Mouse (Mus musculus): ENCODE measurements around the gene Pik3c2b. TPM values are rescaled to one million over a fixed set of nuclear protein-coding genes. Genes with fewer than 3 reads are reported as not detected.

The Pik3c2b gene
- polyA plus RNA-seq, 1 experiment from 2014 or later, result 7.1 TPM

DNA sequence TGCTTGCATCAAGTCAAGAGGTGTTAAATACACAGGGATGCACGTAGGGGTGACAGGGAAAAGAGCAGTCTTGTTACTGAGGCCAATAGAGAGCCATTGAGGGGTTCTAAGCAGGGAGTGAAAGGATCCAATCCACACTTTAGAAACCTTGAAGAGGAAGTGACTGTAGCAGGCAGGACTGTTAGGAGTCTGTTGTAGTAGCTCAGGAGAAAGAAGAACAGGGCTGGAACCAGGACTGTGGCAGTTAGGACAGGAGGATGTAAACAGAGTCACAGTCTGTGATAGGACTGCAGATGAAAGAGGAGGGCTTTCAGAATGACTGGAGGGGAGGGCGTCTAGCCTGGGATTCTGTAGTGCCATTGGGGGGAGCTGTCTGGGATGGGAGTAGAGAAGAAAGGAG is 14.1 kb downstream of the Pik3c2b start:
- no peaks in the 10 kb centered on the region for H3K9me3 ChIP-seq (ENCODE audit: low read depth, low read length)
- H3K27ac ChIP-seq (ENCODE audit: low read depth), result 0 out of 2 replicates have a peak overlapping the region, but pooled peaks have one; percentile 20
- H3K4me2 ChIP-seq, result no peak overlapping the region
- ATAC-seq (ENCODE audit: insufficient read depth) (no peak), DNase-seq (no peak)
- 19% methylated on average over 2 of the region's 2 CpGs for WGBS
- no peak overlapping the region for H3K9ac ChIP-seq
- TF ChIP-seq CTCF (IDR thresholded peaks at IDR 0.05; ENCODE audit: low read depth), result no peak
- no peak overlapping the region for H3K4me3 ChIP-seq (ENCODE audit: low read depth, low read length)
- no peaks in the 10 kb centered on the region for H3K4me1 ChIP-seq (ENCODE audit: insufficient read depth)
- H3K27me3 ChIP-seq (ENCODE audit: insufficient read depth, low read length), result no peaks in the 10 kb centered on the region
- no peaks in the 10 kb centered on the region for H3K36me3 ChIP-seq (ENCODE audit: insufficient read depth)

DNA sequence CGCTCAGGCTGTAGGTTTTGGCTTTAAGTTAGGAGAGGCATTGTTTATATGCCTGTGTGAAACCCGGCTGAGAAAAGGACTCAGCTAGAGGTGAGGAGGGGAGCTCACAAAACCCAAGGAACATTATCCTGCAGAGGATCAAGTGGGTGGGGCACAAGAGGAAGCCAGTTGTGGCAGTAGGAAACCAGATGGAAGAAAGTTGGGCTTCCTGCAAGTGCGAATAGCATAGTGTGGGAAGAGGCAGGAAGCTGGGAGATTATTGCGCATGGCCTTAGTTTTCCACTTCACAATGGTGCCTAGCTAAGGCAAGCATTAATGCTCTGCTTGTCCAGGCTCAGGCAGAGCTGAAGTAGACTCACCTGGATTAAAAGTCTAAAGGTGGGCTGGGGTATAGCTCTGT is 15.2 kb downstream of the Pik3c2b start:
- no peak overlapping the region for H3K4me2 ChIP-seq
- peak; percentile 30 for DNase-seq
- no peaks in the 10 kb centered on the region for H3K9me3 ChIP-seq (ENCODE audit: low read depth, low read length)
- H3K27ac ChIP-seq (ENCODE audit: low read depth), result no peak overlapping the region
- 44% methylated on average over 4 of the region's 4 CpGs for WGBS
- no peak overlapping the region for H3K9ac ChIP-seq
- no peak for TF ChIP-seq CTCF (IDR thresholded peaks at IDR 0.05; ENCODE audit: low read depth)
- H3K4me1 ChIP-seq (ENCODE audit: insufficient read depth), result no peaks in the 10 kb centered on the region
- no peaks in the 10 kb centered on the region for H3K27me3 ChIP-seq (ENCODE audit: insufficient read depth, low read length)
- H3K4me3 ChIP-seq (ENCODE audit: low read depth, low read length), result no peak overlapping the region
- H3K36me3 ChIP-seq (ENCODE audit: insufficient read depth), result no peaks in the 10 kb centered on the region
- ATAC-seq (ENCODE audit: insufficient read depth), result no peak

DNA sequence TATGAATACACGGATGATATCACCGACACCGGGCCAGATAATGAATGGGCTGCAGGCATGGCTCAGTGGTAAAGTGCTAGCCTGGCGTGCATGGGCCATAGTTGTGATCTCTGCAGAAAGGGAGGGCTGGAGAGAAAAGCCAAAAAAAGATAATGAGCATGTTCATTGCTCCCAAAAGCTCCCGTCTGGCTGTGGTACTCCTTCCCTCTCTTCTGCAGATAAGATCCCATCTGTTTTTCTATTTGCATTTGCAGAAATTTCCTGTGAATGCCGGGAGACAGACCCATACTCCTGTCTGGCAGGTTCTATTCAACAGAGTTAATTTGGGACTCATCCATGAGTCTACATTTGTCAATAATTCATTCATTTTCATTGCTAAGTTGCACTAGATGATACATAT is 17.7 kb downstream of the Pik3c2b start:
- no peak for DNase-seq
- Histone ChIP-seq H3K9ac (no peak overlapping the region), H3K27me3 (ENCODE audit: insufficient read depth, low read length) (no peaks in the 10 kb centered on the region), H3K27ac (ENCODE audit: low read depth) (no peak overlapping the region), H3K4me3 (ENCODE audit: low read depth, low read length) (no peak overlapping the region), H3K4me2 (no peak overlapping the region), H3K4me1 (ENCODE audit: insufficient read depth) (no peaks in the 10 kb centered on the region), H3K9me3 (ENCODE audit: low read depth, low read length) (no peaks in the 10 kb centered on the region), H3K36me3 (ENCODE audit: insufficient read depth) (no peaks in the 10 kb centered on the region)
- ATAC-seq (ENCODE audit: insufficient read depth), result no peak
- TF ChIP-seq CTCF (IDR thresholded peaks at IDR 0.05; ENCODE audit: low read depth), result no peak
- WGBS, result 76% methylated on average over 6 of the region's 6 CpGs

DNA sequence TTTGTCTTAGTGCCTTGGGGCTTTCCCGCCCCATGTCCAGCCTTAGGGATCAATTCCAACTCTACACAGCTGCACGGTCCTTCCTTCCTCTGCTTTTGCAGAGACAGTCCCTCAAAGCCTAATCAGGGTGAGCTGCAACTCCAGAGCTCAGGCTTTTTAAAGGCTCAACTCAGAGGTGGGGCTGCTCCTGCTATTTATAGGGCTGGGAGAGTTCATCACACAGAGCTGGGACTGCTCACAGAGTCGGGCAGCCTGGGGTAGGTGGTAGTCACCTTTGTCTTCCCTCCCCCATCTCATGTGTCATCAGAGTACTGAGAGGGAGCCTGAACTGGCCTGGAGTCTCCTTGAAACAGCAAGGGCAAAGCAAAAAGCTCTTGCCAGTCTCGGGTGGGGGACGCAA is 22.8 kb downstream of the Pik3c2b start:
- H3K27ac ChIP-seq (ENCODE audit: low read depth), result peak overlapping the region; percentile 79; the same call in 1 of the 2 replicates
- ATAC-seq (ENCODE audit: insufficient read depth) (no peak), DNase-seq (peak; percentile 29)
- 65% methylated on average over 5 of the region's 5 CpGs for WGBS
- H3K4me3 ChIP-seq (ENCODE audit: low read depth, low read length), result no peak overlapping the region
- peaks cover 9% of the 10 kb centered on the region; the same call in 1 of the 2 replicates for H3K4me1 ChIP-seq (ENCODE audit: insufficient read depth)
- H3K4me2 ChIP-seq, result no peak overlapping the region
- no peaks in the 10 kb centered on the region for H3K9me3 ChIP-seq (ENCODE audit: low read depth, low read length)
- 0 out of 2 replicates have a peak, but pooled peaks cover 3% of the 10 kb centered on the region for H3K36me3 ChIP-seq (ENCODE audit: insufficient read depth)
- H3K9ac ChIP-seq, result 0 out of 2 replicates have a peak overlapping the region, but pooled peaks have one; percentile 21
- TF ChIP-seq CTCF (IDR thresholded peaks at IDR 0.05; ENCODE audit: low read depth), result no peak
- H3K27me3 ChIP-seq (ENCODE audit: insufficient read depth, low read length), result no peaks in the 10 kb centered on the region

DNA sequence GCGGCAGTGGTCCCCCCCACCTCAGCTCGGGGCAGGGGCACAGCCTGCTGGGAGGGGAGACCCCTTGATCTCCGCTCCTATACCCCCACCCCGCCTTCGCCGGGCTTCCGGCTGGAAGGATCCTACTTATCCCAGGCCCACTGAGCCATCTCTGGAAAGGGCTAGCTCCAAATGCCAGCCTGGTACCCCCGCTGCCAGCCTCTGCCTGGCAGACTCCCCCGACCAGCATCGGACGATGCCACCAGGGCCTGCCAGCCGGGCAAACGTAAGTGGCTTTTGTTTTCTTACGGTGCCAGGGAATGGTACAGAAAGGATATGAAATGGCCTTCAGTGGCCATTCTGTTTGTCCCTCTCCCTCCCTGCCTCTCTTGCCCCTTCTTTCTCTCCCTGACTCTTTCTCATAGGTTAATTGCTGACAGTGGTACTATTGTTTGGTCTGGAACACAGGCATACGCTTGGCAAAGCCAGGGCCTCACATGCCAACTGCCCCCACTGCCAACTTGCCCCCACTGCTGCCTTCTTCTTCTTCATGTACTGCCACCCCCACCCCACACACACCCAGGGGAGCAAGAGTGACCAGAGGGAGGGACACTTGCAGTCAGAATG is 23.3 kb downstream of the Pik3c2b start:
- 90% methylated on average over 15 of the region's 15 CpGs for WGBS

DNA sequence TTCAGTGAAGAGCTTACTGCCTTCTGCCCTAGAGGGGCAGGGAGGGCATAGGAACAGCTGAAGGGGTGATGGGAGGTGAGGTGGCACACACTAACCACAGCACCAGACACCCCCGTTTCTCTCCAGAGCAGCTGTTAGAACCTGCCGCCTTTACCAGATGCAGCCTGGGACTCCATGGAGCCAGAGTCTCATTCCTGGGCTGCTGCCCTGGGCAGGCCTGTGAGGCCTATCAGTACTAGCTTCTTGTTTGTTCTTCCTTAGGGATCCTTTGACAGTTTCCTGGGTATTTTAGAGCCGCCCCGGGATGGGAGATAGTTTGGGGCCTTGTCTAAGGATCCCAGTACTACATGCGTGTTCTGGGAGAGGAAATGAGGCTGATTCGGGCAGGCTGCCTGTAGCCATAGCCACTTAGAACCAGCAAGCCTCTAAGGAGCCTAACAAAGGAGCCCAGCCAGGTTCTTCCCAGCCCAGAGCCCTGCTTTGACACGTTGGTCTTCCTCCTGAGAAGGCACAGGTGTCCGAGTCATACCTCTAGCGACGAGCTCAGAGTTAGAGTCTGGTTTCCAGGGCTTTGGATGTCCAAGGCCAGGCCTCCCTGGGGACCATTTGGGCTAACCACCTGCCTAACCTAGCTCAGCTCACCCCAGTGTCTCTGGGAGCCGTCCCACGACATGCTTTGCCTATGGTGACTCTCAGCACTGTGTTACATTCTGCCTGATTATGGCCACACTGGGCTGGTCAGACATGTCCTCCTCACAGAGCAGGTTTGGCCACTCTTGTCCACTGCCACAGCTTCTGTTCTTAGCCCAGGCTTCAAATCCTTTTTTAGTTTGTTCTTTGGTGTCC is 24.0 kb downstream of the Pik3c2b start:
- Histone ChIP-seq H3K4me3 (ENCODE audit: low read depth, low read length) (no peak overlapping the region), H3K36me3 (ENCODE audit: insufficient read depth) (0 out of 2 replicates have a peak, but pooled peaks cover 3% of the 10 kb centered on the region), H3K9me3 (ENCODE audit: low read depth, low read length) (no peaks in the 10 kb centered on the region), H3K27ac (ENCODE audit: low read depth) (peak overlapping the region; percentile 79), H3K9ac (no peak overlapping the region), H3K4me2 (no peak overlapping the region), H3K27me3 (ENCODE audit: insufficient read depth, low read length) (no peaks in the 10 kb centered on the region), H3K4me1 (ENCODE audit: insufficient read depth) (peaks cover 14% of the 10 kb centered on the region; the same call in 1 of the 2 replicates)
- 69% methylated on average over 12 of the region's 12 CpGs for WGBS
- DNase-seq (no peak), ATAC-seq (ENCODE audit: insufficient read depth) (no peak)
- no peak for TF ChIP-seq CTCF (IDR thresholded peaks at IDR 0.05; ENCODE audit: low read depth)

More for the DNA sequence above, 23.3 kb downstream of the Pik3c2b start:
- TF ChIP-seq CTCF (IDR thresholded peaks at IDR 0.05; ENCODE audit: low read depth), result no peak
- H3K9me3 ChIP-seq (ENCODE audit: low read depth, low read length), result no peaks in the 10 kb centered on the region
- peaks cover 14% of the 10 kb centered on the region; the same call in 1 of the 2 replicates for H3K4me1 ChIP-seq (ENCODE audit: insufficient read depth)
- H3K27me3 ChIP-seq (ENCODE audit: insufficient read depth, low read length), result no peaks in the 10 kb centered on the region
- H3K9ac ChIP-seq, result 0 out of 2 replicates have a peak overlapping the region, but pooled peaks have one; percentile 21
- DNase-seq (no peak), ATAC-seq (ENCODE audit: insufficient read depth) (no peak)
- H3K36me3 ChIP-seq (ENCODE audit: insufficient read depth), result 0 out of 2 replicates have a peak, but pooled peaks cover 3% of the 10 kb centered on the region
- H3K4me2 ChIP-seq, result no peak overlapping the region
- no peak overlapping the region for H3K4me3 ChIP-seq (ENCODE audit: low read depth, low read length)
- peak overlapping the region; percentile 79 for H3K27ac ChIP-seq (ENCODE audit: low read depth)

DNA sequence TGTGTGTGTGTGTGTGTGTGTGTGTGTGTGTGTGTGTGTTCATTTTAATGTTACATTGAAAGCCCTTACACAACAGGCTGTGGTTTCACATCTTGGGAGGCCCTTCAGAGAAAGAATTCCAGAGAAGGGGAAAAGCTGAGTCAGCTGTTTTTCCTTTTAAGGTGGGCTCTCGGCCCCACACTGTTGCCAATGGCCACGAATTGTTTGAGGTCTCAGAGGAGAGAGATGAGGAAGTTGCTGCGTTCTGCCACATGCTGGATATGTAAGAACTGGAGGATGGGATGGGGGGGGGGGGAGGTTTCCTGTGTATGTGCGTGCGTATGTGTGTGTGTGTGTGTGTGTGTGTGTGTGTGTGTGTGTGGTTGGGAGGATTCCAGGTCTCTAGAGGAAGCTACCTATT is 24.7 kb downstream of the Pik3c2b start:
- H3K4me1 ChIP-seq (ENCODE audit: insufficient read depth), result peaks cover 14% of the 10 kb centered on the region; the same call in 1 of the 2 replicates
- no peaks in the 10 kb centered on the region for H3K9me3 ChIP-seq (ENCODE audit: low read depth, low read length)
- no peak overlapping the region for H3K4me2 ChIP-seq
- ATAC-seq (ENCODE audit: insufficient read depth), result no peak
- H3K27me3 ChIP-seq (ENCODE audit: insufficient read depth, low read length), result no peaks in the 10 kb centered on the region
- 0 out of 2 replicates have a peak, but pooled peaks cover 3% of the 10 kb centered on the region for H3K36me3 ChIP-seq (ENCODE audit: insufficient read depth)
- H3K9ac ChIP-seq, result no peak overlapping the region
- peak overlapping the region; percentile 79 for H3K27ac ChIP-seq (ENCODE audit: low read depth)
- H3K4me3 ChIP-seq (ENCODE audit: low read depth, low read length), result no peak overlapping the region
- TF ChIP-seq CTCF (IDR thresholded peaks at IDR 0.05; ENCODE audit: low read depth), result no peak
- peak; percentile 75 for DNase-seq
- 19% methylated on average over 5 of the region's 5 CpGs for WGBS

Measured in lung, embryonic 14.5 days (tissue).